Mouse (Mus musculus): ENCODE results near the gene Slc6a3.
A peak's percentile ranks its signal among the peaks of the same experiment; 100 is the strongest.

The Slc6a3 gene

GRCm38 (mm10) chr13:73536403-73536821 lies at the start of gene Slc6a3:
TSS of gene Slc6a3 (plus strand) at chr13:73536747.
- peak; percentile 35 for DNase-seq

GRCm38 (mm10) chr13:73488105-73488504 lies 48.4 kb upstream of the Slc6a3 start:
- DNase-seq: no peak

GRCm38 (mm10) chr13:73488707-73489106 lies 47.8 kb upstream of the Slc6a3 start:
- DNase-seq: no peak

- DNase-seq: no peak
Measured at GRCm38 (mm10) chr13:73489986-73490385, 46.6 kb upstream of the Slc6a3 start.

GRCm38 (mm10) chr13:73490564-73491170 lies 45.9 kb upstream of the Slc6a3 start:
- DNase-seq: no peak

- DNase-seq: no peak
Measured at GRCm38 (mm10) chr13:73493183-73493582, 43.4 kb upstream of the Slc6a3 start.

- no peak for DNase-seq
Measured at GRCm38 (mm10) chr13:73494528-73494927, 42.0 kb upstream of the Slc6a3 start.

GRCm38 (mm10) chr13:73496137-73496536 lies 40.4 kb upstream of the Slc6a3 start:
- DNase-seq: no peak

GRCm38 (mm10) chr13:73499893-73500604 lies 36.5 kb upstream of the Slc6a3 start:
- no peak for DNase-seq

GRCm38 (mm10) chr13:73502719-73503118 lies 33.8 kb upstream of the Slc6a3 start:
- DNase-seq: peak; percentile 31

GRCm38 (mm10) chr13:73505686-73506467 lies 30.7 kb upstream of the Slc6a3 start:
- peak; percentile 82 for DNase-seq

GRCm38 (mm10) chr13:73508817-73509550 lies 27.6 kb upstream of the Slc6a3 start:
- DNase-seq: no peak

- no peak for DNase-seq
Measured at GRCm38 (mm10) chr13:73509869-73510268, 26.7 kb upstream of the Slc6a3 start.

GRCm38 (mm10) chr13:73512776-73513673 lies 23.5 kb upstream of the Slc6a3 start:
- peak; percentile 76 for DNase-seq

- no peak for DNase-seq
Measured at GRCm38 (mm10) chr13:73516886-73517285, 19.7 kb upstream of the Slc6a3 start.

- DNase-seq: no peak
Measured at GRCm38 (mm10) chr13:73533716-73534115, 2.8 kb upstream of the Slc6a3 start.

- no peak for DNase-seq
Measured at GRCm38 (mm10) chr13:73535287-73535686, 1.3 kb upstream of the Slc6a3 start.

GRCm38 (mm10) chr13:73536824-73537223 lies 277 bp downstream of the Slc6a3 start:
- DNase-seq: no peak

GRCm38 (mm10) chr13:73564201-73564600 lies 27.7 kb downstream of the Slc6a3 start:
- no peak for DNase-seq

- DNase-seq: no peak
Measured at GRCm38 (mm10) chr13:73575051-73575450, 38.5 kb downstream of the Slc6a3 start.

GRCm38 (mm10) chr13:73577277-73577676 lies 40.7 kb downstream of the Slc6a3 start:
- DNase-seq: no peak

- no peak for DNase-seq
Measured at GRCm38 (mm10) chr13:73591488-73591887, 54.9 kb downstream of the Slc6a3 start.

All from thymus, postnatal 25 days (tissue).